Mouse (Mus musculus) ES-Bruce4 (cell line): ENCODE data around the gene Pcbp2. TPM values are rescaled to one million over a fixed set of nuclear protein-coding genes. Genes with fewer than 3 reads are reported as not detected.

Source experiments
- H3K27ac ChIP-seq: 2 replicates; pipeline ENCODE4 v1.5.1; 2012; ENCODE audit warnings: low read length, inconsistent platforms; ENCODE audit not compliant: insufficient read depth
- H3K27me3 ChIP-seq: 2 replicates; pipeline ENCODE4 v1.6.1; 2012; ENCODE audit warnings: mild to moderate bottlenecking, low read length, inconsistent platforms; ENCODE audit not compliant: control insufficient read depth, poor library complexity, insufficient read depth, severe bottlenecking
- H3K36me3 ChIP-seq: 2 replicates; pipeline ENCODE4 v1.6.1; 2012; ENCODE audit warnings: inconsistent platforms, mild to moderate bottlenecking, low read length, moderate library complexity; ENCODE audit not compliant: control insufficient read depth, poor library complexity, insufficient read depth, severe bottlenecking
- H3K4me1 ChIP-seq: one replicate; pipeline ENCODE4 v1.8.1; 2011; ENCODE audit warnings: low read length; ENCODE audit not compliant: control insufficient read depth, insufficient read depth
- H3K4me3 ChIP-seq: 2 replicates; pipeline ENCODE4 v1.5.1; 2011; ENCODE audit warnings: low read depth, mild to moderate bottlenecking, low read length
- H3K9ac ChIP-seq: 2 replicates; pipeline ENCODE4 v1.6.1; 2012; ENCODE audit warnings: low read depth, mild to moderate bottlenecking, inconsistent platforms; ENCODE audit not compliant: poor library complexity, severe bottlenecking
- H3K9me3 ChIP-seq: replicated peaks from 2 replicates; pipeline ENCODE4 v1.6.1; 2012; ENCODE audit warnings: mild to moderate bottlenecking, low read length, inconsistent platforms; ENCODE audit not compliant: control insufficient read depth, poor library complexity, insufficient read depth, severe bottlenecking
- CTCF ChIP-seq: IDR thresholded peaks from one replicate; pipeline ENCODE4 v1.8.1; 2011; ENCODE audit warnings: low read depth, low read length
- EP300 ChIP-seq: IDR thresholded peaks from 2 replicates; pipeline ENCODE4 v1.6.1; 2011; ENCODE audit warnings: low read depth, low read length; ENCODE audit not compliant: insufficient read depth
- POLR2A ChIP-seq: IDR thresholded peaks from one replicate; pipeline ENCODE4 v1.8.1; 2011; ENCODE audit warnings: low read length; ENCODE audit not compliant: insufficient read depth
- polyA plus RNA-seq: library from polyadenylated mRNA; stranded (reverse); fragments of >200 nt; gene quantifications from 2 replicates; pipeline ENCODE4 v1.2.4, GENCODE M21; 2011; ENCODE audit warnings: low read depth; ENCODE audit not compliant: missing spikeins, insufficient read depth, insufficient read length

The Pcbp2 gene
- polyA plus RNA-seq, 1 experiment: 1,129 TPM

DNA sequence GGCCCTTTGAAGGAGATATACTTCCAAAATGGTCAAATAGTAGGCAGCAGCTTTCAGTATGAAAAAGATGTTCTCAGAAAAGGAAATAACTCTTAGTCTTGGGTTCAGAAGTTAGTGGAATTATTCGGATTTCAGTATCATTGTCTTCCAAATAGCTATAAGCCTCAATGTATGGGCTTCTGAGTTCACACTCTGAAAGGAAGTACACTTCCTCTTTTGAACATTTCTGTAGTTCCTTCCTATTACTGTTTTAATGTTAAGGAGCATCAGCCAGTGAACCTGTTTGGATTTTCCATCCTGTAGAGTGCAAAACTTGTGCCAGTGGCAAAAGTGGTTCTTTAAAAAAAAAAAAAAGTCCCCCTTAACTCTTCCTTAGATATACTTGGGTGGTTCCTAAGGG lies 38.3 kb upstream of the Pcbp2 start:
- TF ChIP-seq POLR2A: no peak
- TF ChIP-seq EP300: no peak
- TF ChIP-seq CTCF: no peak
- Histone ChIP-seq H3K9me3 (no peaks in the 10 kb centered on the region), H3K27ac (no peak overlapping the region), H3K4me1 (no peaks in the 10 kb centered on the region), H3K9ac (no peak overlapping the region), H3K36me3 (peaks cover 81% of the 10 kb centered on the region), H3K27me3 (no peaks in the 10 kb centered on the region), H3K4me3 (no peak overlapping the region)

DNA sequence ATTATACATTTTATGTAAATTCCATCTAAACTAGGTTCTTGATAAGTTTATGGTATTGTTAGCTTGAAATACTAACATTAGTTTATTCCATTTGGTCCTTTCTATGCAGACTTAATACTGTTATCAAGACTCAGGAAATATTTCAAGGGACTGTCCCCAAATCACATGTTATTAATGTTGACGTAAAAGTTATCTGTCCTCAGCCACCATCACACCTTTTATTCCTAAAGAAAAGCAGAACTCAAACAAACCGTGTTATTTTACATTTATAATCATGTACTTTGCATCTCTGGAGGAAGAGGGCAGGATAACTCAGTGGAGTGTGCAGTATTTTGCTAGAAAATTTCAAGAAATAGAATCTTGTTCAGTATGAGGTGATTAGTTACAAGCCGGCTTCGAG lies 37.2 kb upstream of the Pcbp2 start:
- Histone ChIP-seq H3K36me3 (peaks cover 73% of the 10 kb centered on the region), H3K4me1 (no peaks in the 10 kb centered on the region), H3K27me3 (no peaks in the 10 kb centered on the region), H3K4me3 (no peak overlapping the region), H3K9ac (no peak overlapping the region), H3K9me3 (no peaks in the 10 kb centered on the region), H3K27ac (no peak overlapping the region)
- TF ChIP-seq CTCF: no peak
- no peak for TF ChIP-seq POLR2A
- no peak for TF ChIP-seq EP300

DNA sequence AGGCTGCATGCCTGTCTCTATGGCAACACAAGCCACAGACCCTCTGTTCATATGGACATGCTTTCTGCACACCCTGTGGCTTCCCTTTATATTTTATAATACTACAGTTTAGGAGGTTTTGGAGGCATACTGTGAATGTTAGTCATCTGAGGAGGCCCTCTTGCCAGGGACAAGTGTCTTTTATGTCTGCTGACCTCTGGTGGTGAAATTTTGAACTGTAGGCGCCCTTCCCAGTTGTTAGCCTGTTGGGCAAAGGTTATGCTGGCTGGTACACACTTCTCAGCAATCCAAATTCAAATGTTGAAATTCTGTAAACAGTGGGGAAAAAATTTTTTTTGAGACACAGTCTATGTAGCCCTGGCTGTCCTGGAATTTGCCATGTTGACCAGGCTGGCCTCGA lies 27.8 kb upstream of the Pcbp2 start:
- H3K9ac ChIP-seq: no peak overlapping the region
- H3K4me1 ChIP-seq: peaks cover 1% of the 10 kb centered on the region
- H3K4me3 ChIP-seq: no peak overlapping the region
- no peaks in the 10 kb centered on the region for H3K9me3 ChIP-seq
- no peaks in the 10 kb centered on the region for H3K27me3 ChIP-seq
- H3K36me3 ChIP-seq: peaks cover 4% of the 10 kb centered on the region; the same call in 1 of the 2 replicates
- no peak overlapping the region for H3K27ac ChIP-seq
- TF ChIP-seq CTCF: peak; percentile 42
- no peak for TF ChIP-seq POLR2A

DNA sequence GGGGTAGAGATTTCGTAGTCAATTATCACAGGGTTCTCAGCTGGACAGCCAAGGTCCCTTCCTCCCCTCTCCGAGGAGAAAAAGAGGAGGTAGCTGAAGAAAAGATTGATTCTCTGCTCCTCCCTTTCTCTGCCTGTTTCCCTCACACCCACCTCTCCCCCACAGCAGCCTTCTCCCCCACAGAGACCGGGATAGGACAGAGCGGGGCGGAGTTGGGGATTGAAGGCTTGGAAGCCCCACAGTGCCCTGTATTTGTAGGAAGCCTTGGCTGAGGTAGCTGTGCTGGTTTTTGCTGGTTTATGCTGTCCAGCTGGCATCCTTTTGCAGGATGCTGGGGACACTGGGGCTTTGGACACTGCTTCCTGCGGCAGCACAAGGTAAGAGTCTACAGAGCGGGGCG lies 25.2 kb upstream of the Pcbp2 start, which contains the start of gene Amhr2:
Gene Amhr2, plus strand, starts transcription at position 222 of the 400 bp plus-strand sequence.
- Histone ChIP-seq H3K27me3 (no peaks in the 10 kb centered on the region), H3K36me3 (no peaks in the 10 kb centered on the region), H3K9ac (no peak within 1 kb of the TSS), H3K4me1 (peaks cover 1% of the 10 kb centered on the region), H3K27ac (no peak within 1 kb of the TSS), H3K9me3 (no peaks in the 10 kb centered on the region), H3K4me3 (no peak within 1 kb of the TSS)
- TF ChIP-seq EP300: no peak
- TF ChIP-seq POLR2A: no peak
- TF ChIP-seq CTCF: no peak

DNA sequence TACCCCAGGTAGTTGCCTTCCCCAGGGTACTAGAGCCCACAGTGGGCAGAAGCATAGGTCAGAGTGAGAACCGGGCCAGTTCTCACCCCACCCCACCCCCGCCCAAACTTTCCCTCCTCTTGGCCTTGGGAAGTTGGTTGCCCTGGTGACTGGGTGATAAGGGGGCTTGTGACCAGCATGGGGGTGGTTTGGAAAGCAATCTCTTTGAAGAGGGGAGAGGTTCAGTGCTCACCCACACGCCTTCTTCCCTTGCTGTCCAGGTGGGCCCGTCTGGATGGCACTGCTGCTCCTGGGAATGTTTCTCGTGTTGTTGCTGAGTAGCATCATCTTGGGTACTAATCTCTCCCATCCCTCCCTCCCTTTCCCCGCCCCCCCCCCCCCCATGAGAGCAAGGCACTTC lies 23.9 kb upstream of the Pcbp2 start:
- TF ChIP-seq CTCF (no peak), POLR2A (no peak), EP300 (no peak)
- H3K27me3 ChIP-seq: no peaks in the 10 kb centered on the region
- no peaks in the 10 kb centered on the region for H3K36me3 ChIP-seq
- no peak overlapping the region for H3K27ac ChIP-seq
- H3K9ac ChIP-seq: no peak overlapping the region
- no peaks in the 10 kb centered on the region for H3K9me3 ChIP-seq
- H3K4me3 ChIP-seq: no peak overlapping the region
- peaks cover 1% of the 10 kb centered on the region for H3K4me1 ChIP-seq

DNA sequence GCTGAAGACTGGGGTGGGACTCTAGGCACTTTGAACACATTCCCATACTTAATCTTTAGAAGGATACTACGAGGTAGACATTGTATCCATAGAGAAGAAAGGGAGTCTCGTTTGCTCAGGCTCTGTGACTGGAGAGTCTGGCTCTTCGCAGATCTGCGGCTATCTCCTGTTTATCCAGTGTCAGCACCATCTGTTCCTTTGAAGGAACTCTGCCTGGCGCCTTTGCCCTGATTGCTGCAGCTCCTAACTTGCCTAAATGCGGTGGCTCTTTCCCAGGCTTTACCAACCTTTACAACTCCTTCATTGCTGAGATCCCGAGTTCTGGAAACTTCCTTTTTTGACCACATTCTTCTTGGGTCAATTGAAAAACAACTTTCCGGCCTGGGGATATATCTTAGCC lies 21.0 kb upstream of the Pcbp2 start:
- no peak for TF ChIP-seq CTCF
- Histone ChIP-seq H3K9me3 (no peaks in the 10 kb centered on the region), H3K4me3 (no peak overlapping the region), H3K4me1 (peaks cover 1% of the 10 kb centered on the region), H3K9ac (no peak overlapping the region), H3K27me3 (no peaks in the 10 kb centered on the region), H3K36me3 (no peaks in the 10 kb centered on the region), H3K27ac (no peak overlapping the region)

DNA sequence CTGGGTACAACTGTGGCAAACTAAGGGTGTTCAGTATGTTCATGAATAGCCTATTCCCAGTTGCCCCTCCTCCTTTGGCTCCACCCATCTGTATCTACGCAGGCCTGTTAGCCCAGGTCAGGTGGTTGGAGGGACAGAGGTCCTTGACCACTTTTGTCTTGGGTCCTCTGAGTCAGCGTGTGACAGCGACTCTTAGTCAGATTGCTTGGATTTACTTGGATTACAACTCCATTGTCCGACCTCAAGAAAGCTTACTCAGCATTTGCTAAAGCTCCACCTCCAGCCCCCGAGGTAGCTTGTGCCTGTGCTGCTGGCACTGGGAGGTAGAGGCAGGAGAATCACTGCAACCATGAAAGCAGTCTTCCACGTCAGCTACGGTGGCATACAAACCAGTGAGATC lies 19.4 kb upstream of the Pcbp2 start:
- Histone ChIP-seq H3K4me3 (peak overlapping the region; percentile 10; the same call in 1 of the 2 replicates), H3K4me1 (no peaks in the 10 kb centered on the region), H3K27me3 (no peaks in the 10 kb centered on the region), H3K36me3 (no peaks in the 10 kb centered on the region), H3K9ac (no peak overlapping the region), H3K9me3 (no peaks in the 10 kb centered on the region), H3K27ac (no peak overlapping the region)
- no peak for TF ChIP-seq EP300
- no peak for TF ChIP-seq CTCF
- no peak for TF ChIP-seq POLR2A
